Mouse (Mus musculus): ENCODE measurements around the gene Hivep3.

Gene Hivep3

GRCm38 (mm10) chr4:119946224-119946887, 212.8 kb downstream of the Hivep3 start:
- in situ Hi-C loops (cut with MboI, MseI) = no loop called here

- in situ Hi-C loops (cut with MboI, MseI) = no loop called here
Observed at GRCm38 (mm10) chr4:119947232-119948162, 213.9 kb downstream of the Hivep3 start.

- in situ Hi-C loops (cut with MboI, MseI) = no loop called here
Observed at GRCm38 (mm10) chr4:119948406-119948805, 214.8 kb downstream of the Hivep3 start.

- in situ Hi-C loops (cut with MboI, MseI) = no loop called here
Observed at GRCm38 (mm10) chr4:119948922-119949614, 215.5 kb downstream of the Hivep3 start.

GRCm38 (mm10) chr4:119950181-119950580, 216.6 kb downstream of the Hivep3 start:
- in situ Hi-C loops (cut with MboI, MseI) = no loop called here

- in situ Hi-C loops (cut with MboI, MseI) = no loop called here
Observed at GRCm38 (mm10) chr4:119951081-119951480, 217.5 kb downstream of the Hivep3 start.

GRCm38 (mm10) chr4:119955008-119955407, 221.4 kb downstream of the Hivep3 start:
- in situ Hi-C loops (cut with MboI, MseI) = no loop called here

- in situ Hi-C loops (cut with MboI, MseI) = no loop called here
Observed at GRCm38 (mm10) chr4:119957970-119958369, 224.4 kb downstream of the Hivep3 start.

GRCm38 (mm10) chr4:119959293-119959692, 225.7 kb downstream of the Hivep3 start:
- in situ Hi-C loops (cut with MboI, MseI) = no loop called here

- in situ Hi-C loops (cut with MboI, MseI) = no loop called here
Observed at GRCm38 (mm10) chr4:119959873-119960272, 226.3 kb downstream of the Hivep3 start.

GRCm38 (mm10) chr4:119960523-119960922, 226.9 kb downstream of the Hivep3 start:
- in situ Hi-C loops (cut with MboI, MseI) = no loop called here

GRCm38 (mm10) chr4:119961164-119961563, 227.6 kb downstream of the Hivep3 start:
- in situ Hi-C loops (cut with MboI, MseI) = no loop called here

GRCm38 (mm10) chr4:119962066-119962465, 228.5 kb downstream of the Hivep3 start:
- in situ Hi-C loops (cut with MboI, MseI) = no loop called here

- in situ Hi-C loops (cut with MboI, MseI) = no loop called here
Observed at GRCm38 (mm10) chr4:119966105-119967072, 232.8 kb downstream of the Hivep3 start.

- in situ Hi-C loops (cut with MboI, MseI) = no loop called here
Observed at GRCm38 (mm10) chr4:119967073-119967608, 233.6 kb downstream of the Hivep3 start.

- in situ Hi-C loops (cut with MboI, MseI) = no loop called here
Observed at GRCm38 (mm10) chr4:119967636-119968035, 234.1 kb downstream of the Hivep3 start.

- in situ Hi-C loops (cut with MboI, MseI) = no loop called here
Observed at GRCm38 (mm10) chr4:119968071-119968470, 234.5 kb downstream of the Hivep3 start.

GRCm38 (mm10) chr4:119968887-119969286, 235.3 kb downstream of the Hivep3 start:
- in situ Hi-C loops (cut with MboI, MseI) = no loop called here

GRCm38 (mm10) chr4:119970166-119970565, 236.6 kb downstream of the Hivep3 start:
- in situ Hi-C loops (cut with MboI, MseI) = loop anchor here (10.0 kb wide), 1 partner anchor 55 kb away; no protein-coding TSS in a partner anchor

GRCm38 (mm10) chr4:119972375-119972774, 238.8 kb downstream of the Hivep3 start:
- in situ Hi-C loops (cut with MboI, MseI) = loop anchor here (10.0 kb wide), 1 partner anchor 52 kb away; no protein-coding TSS in a partner anchor
